Mouse (Mus musculus) hindbrain, embryonic 14.5 days (tissue): ENCODE measurements around the gene Dntt. TPM values are rescaled to one million over a fixed set of nuclear protein-coding genes. Genes with fewer than 3 reads are reported as not detected.

Experiments
- ATAC-seq: fragments of 200-750 bp; cut with Nextera tagmentation; 2 replicates; pipeline ENCODE4 v1.8.0; 2017; ENCODE audit warnings: moderate number of reproducible peaks, mild to moderate bottlenecking, moderate TSS enrichment, moderate library complexity; ENCODE audit not compliant: low FRiP score
- DNase-seq: peaks from one replicate; pipeline ENCODE4 v3.0.0-alpha.2; 2015; ENCODE audit warnings: low spot score
- H3K27ac ChIP-seq: fragments of 300-500 bp; sonication (generic); 2 replicates; pipeline ENCODE4 v1.5.1; 2014; ENCODE audit warnings: mild to moderate bottlenecking, moderate library complexity
- H3K27me3 ChIP-seq: fragments of 300-500 bp; sonication (generic); 2 replicates; pipeline ENCODE4 v1.6.1; 2014; ENCODE audit warnings: mild to moderate bottlenecking, low read length, mixed read lengths; ENCODE audit not compliant: control insufficient read depth, insufficient read depth
- H3K36me3 ChIP-seq: fragments of 300-500 bp; sonication (generic); replicated peaks from 2 replicates; pipeline ENCODE4 v1.6.1; 2014; ENCODE audit not compliant: control insufficient read depth, insufficient read depth
- H3K4me1 ChIP-seq: fragments of 300-500 bp; sonication (generic); replicated peaks from 2 replicates; pipeline ENCODE4 v1.6.1; 2014; ENCODE audit warnings: antibody characterized with exemption, low read length, mixed read lengths; ENCODE audit not compliant: control insufficient read depth, insufficient read depth
- H3K4me2 ChIP-seq: fragments of 300-500 bp; sonication (generic); replicated peaks from 2 replicates; pipeline ENCODE4 v1.6.1; 2014; ENCODE audit warnings: mild to moderate bottlenecking, moderate library complexity
- H3K4me3 ChIP-seq: fragments of 300-500 bp; sonication (generic); replicated peaks from 2 replicates; pipeline ENCODE4 v1.5.1; 2014; ENCODE audit warnings: mild to moderate bottlenecking, low read length
- H3K9ac ChIP-seq: fragments of 300-500 bp; sonication (generic); 2 replicates; pipeline ENCODE4 v1.6.1; 2014
- H3K9me3 ChIP-seq: fragments of 300-500 bp; sonication (generic); 2 replicates; pipeline ENCODE4 v1.6.1; 2016; ENCODE audit warnings: low read length; ENCODE audit not compliant: control insufficient read depth
- WGBS: fragments of 180-500 bp; shearing (Covaris S2); extraction: QIAGEN DNeasy Blood & Tissue Kit; methylation state at CpG from one replicate; pipeline ENCODE4 v1.1.7; 2014; 5-methylcytosine and 5-hydroxymethylcytosine counted together
- polyA plus RNA-seq: library from polyadenylated mRNA; unstranded; fragments of >200 nt; fragmentation: Nextera tagmentation; extraction: Ambion mirVana; gene quantifications from 2 replicates; pipeline ENCODE4 v1.2.1, GENCODE M21; 2014

Gene Dntt
- polyA plus RNA-seq, 1 experiment from 2014 or later: 0.13 TPM

DNA sequence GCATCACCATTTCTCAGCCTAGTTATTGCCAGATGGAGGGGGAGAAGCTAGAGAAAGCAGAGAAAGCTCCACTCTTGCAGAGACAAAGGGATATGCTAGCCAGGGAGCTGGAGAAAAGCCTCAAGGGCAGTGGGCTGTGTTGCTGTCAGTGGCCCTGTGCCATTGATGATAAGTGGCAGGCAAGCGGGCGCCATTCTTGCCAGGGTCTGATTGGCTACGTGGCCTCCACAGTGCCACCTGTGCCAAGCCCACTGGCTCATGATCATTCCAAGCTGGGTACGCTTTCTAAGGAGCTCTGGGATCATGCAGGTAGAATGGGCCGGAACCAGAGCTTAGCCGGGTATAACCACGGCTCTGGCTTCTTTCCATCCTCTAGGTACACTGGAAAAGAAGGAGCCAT lies 71.8 kb downstream of the Dntt start:
- no peak for DNase-seq
- Histone ChIP-seq H3K4me2 (no peak overlapping the region), H3K4me3 (no peak overlapping the region), H3K27ac (no peak overlapping the region), H3K36me3 (no peaks in the 10 kb centered on the region), H3K27me3 (0 out of 2 replicates have a peak, but pooled peaks cover 5% of the 10 kb centered on the region), H3K9me3 (no peaks in the 10 kb centered on the region), H3K9ac (no peak overlapping the region), H3K4me1 (no peaks in the 10 kb centered on the region)
- peak; percentile 34; the same call in 1 of the 2 replicates for ATAC-seq
- 80% methylated on average over 7 of the region's 7 CpGs for WGBS

DNA sequence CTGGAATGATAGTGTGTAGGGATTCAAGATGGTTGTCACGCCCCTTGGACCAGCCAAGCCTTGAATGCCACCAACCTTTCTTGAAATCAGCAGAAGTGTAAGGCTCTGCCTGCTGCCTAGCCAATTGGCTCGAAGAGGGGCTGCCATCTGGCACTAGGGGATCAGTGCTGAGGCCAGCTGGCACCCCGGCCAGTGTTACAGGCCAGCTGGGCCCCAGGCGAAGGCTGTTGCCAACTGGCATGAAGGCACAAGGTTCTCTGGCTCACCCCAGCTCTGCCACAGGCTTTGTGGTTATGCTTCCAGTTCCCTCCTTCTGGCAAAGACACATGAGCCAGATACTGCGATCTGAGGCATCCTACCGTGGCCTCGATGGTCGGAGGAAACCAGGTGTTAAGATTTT lies 72.3 kb downstream of the Dntt start:
- WGBS: 65% methylated on average over 8 of the region's 8 CpGs
- ATAC-seq (peak; percentile 70; the same call in 1 of the 2 replicates), DNase-seq (peak; percentile 71)
- H3K9me3 ChIP-seq: no peaks in the 10 kb centered on the region
- no peaks in the 10 kb centered on the region for H3K36me3 ChIP-seq
- H3K4me3 ChIP-seq: no peak overlapping the region
- no peak overlapping the region for H3K4me2 ChIP-seq
- H3K9ac ChIP-seq: no peak overlapping the region
- no peaks in the 10 kb centered on the region for H3K4me1 ChIP-seq
- peaks cover 5% of the 10 kb centered on the region; the same call in 1 of the 2 replicates for H3K27me3 ChIP-seq
- H3K27ac ChIP-seq: no peak overlapping the region

DNA sequence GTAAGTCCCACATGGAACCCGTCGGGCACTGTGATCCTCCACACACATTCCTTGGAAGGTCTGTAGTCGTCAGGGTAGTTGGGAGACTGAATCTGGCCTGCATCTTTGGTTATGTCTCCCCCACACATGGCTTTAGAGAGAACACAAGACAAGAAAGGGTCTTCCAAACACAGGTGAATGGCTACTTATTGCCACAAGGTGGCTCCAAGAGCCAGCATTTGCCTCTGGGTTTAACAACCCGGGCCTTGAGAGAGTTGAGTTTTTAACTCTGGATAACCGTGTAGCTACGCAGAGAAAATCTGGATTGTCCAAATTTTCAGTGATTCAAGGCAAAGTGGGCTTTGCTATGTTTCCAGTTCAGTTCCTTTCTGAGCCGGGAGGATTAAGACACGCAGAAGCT lies 75.8 kb downstream of the Dntt start:
- Histone ChIP-seq H3K9ac (no peak overlapping the region), H3K27me3 (peaks cover 5% of the 10 kb centered on the region; the same call in 1 of the 2 replicates), H3K27ac (no peak overlapping the region), H3K36me3 (no peaks in the 10 kb centered on the region), H3K4me2 (no peak overlapping the region), H3K4me1 (0 out of 2 replicates have a peak, but pooled peaks cover 6% of the 10 kb centered on the region), H3K4me3 (no peak overlapping the region), H3K9me3 (no peaks in the 10 kb centered on the region)
- DNase-seq (peak; percentile 78), ATAC-seq (no peak)
- 37% methylated on average over 8 of the region's 8 CpGs for WGBS

DNA sequence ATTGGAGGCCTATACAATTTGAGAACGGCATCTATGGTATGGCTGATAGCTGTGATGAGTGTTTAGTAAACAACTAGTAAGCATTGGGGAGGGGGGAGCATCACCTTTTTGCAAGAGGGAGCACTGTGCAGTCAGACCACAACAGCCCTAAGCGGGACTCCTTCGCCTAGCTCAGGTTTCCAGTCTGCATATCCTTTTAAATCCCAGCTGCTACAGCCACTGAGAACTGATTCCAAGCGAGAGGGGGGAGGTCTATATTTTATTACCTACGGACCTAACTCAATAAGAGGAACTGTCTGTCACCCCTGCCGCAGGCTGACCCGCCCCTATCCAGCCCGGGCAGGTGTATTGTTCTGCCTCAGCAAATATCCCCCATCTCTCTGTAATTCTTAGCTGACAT lies 78.5 kb downstream of the Dntt start:
- H3K36me3 ChIP-seq: no peaks in the 10 kb centered on the region
- no peak overlapping the region for H3K4me3 ChIP-seq
- H3K27me3 ChIP-seq: peaks cover 5% of the 10 kb centered on the region; the same call in 1 of the 2 replicates
- ATAC-seq (no peak), DNase-seq (no peak)
- no peak overlapping the region for H3K4me2 ChIP-seq
- peaks cover 17% of the 10 kb centered on the region for H3K4me1 ChIP-seq
- WGBS: 74% methylated on average over 8 of the region's 8 CpGs
- no peak overlapping the region for H3K9ac ChIP-seq
- no peak overlapping the region for H3K27ac ChIP-seq
- no peaks in the 10 kb centered on the region for H3K9me3 ChIP-seq

DNA sequence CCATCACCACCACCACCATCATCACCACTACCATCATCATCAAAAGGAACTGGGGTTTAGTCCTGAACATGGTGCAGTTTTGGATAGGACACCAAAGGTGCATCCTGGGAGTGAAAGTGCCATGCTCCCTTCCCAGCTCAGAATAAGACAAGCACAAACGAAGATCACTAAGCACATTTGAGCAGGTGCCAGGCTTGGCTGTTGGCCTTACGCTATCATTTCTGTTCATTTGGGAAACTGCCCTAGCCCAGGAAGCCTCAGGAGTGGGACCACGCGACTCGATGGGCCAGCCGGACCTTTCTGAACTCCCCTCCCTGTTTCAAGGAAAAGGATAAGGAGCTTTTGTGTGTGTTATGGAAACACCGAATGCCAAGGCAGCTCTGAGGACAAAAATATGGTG lies 79.6 kb downstream of the Dntt start:
- peaks cover 21% of the 10 kb centered on the region for H3K4me1 ChIP-seq
- 76% methylated on average over 7 of the region's 7 CpGs for WGBS

More for the DNA sequence above, 79.6 kb downstream of the Dntt start:
- Histone ChIP-seq H3K4me2 (no peak overlapping the region), H3K9me3 (no peaks in the 10 kb centered on the region), H3K9ac (no peak overlapping the region), H3K27ac (no peak overlapping the region), H3K27me3 (peaks cover 5% of the 10 kb centered on the region; the same call in 1 of the 2 replicates), H3K36me3 (no peaks in the 10 kb centered on the region), H3K4me3 (no peak overlapping the region)
- no peak for DNase-seq
- ATAC-seq: no peak

Other genes with a start within 250 kb of the Dntt start
- 11.7 and 13.3 TPM in 2 replicates for gene Ccnj, start 198.0 kb upstream of the Dntt start, polyA plus RNA-seq
- 8.3 and 9.8 TPM in 2 replicates for gene Zfp518a, start 134.6 kb upstream of the Dntt start, polyA plus RNA-seq
- 0.32 and 0.98 TPM in 2 replicates for gene Blnk, start 34.7 kb upstream of the Dntt start, polyA plus RNA-seq
- not detected in 2 replicates for gene Opalin, start 47.8 kb downstream of the Dntt start, polyA plus RNA-seq
- gene Tll2, start 177.6 kb downstream of the Dntt start, polyA plus RNA-seq: 0.59 and 1.3 TPM in 2 replicates
- gene Tm9sf3, start 234.7 kb downstream of the Dntt start, polyA plus RNA-seq: 111 and 130 TPM in 2 replicates